Mouse (Mus musculus) stomach, embryonic 16.5 days (tissue): Measurements from ENCODE around the gene Sgms2. TPM values are rescaled to one million over a fixed set of nuclear protein-coding genes. Genes with fewer than 3 reads are reported as not detected.

Experiments
- ATAC-seq: fragments of 200-750 bp; cut with Nextera tagmentation; 2 replicates; pipeline ENCODE4 v1.8.0; 2017; ENCODE audit warnings: moderate number of reproducible peaks, moderate TSS enrichment; ENCODE audit not compliant: insufficient read depth, low FRiP score
- H3K27ac ChIP-seq: fragments of 300-500 bp; sonication (generic); 2 replicates; pipeline ENCODE4 v1.5.1; 2014; ENCODE audit warnings: low read length
- H3K27me3 ChIP-seq: fragments of 300-500 bp; sonication (generic); 2 replicates; pipeline ENCODE4 v1.6.1; 2014; ENCODE audit warnings: low read length, control low read depth, mixed read lengths; ENCODE audit not compliant: control insufficient read depth, insufficient read depth
- H3K36me3 ChIP-seq: fragments of 300-500 bp; sonication (generic); 2 replicates; pipeline ENCODE4 v1.6.1; 2014; ENCODE audit warnings: low read length; ENCODE audit not compliant: control insufficient read depth, insufficient read depth
- H3K4me1 ChIP-seq: fragments of 300-500 bp; sonication (generic); 2 replicates; pipeline ENCODE4 v1.6.1; 2014; ENCODE audit warnings: low read length, control low read depth, mixed read lengths; ENCODE audit not compliant: control insufficient read depth, insufficient read depth
- H3K4me2 ChIP-seq: fragments of 300-500 bp; sonication (generic); 2 replicates; pipeline ENCODE4 v1.6.1; 2014; ENCODE audit warnings: low read depth, low read length, mixed read lengths
- H3K4me3 ChIP-seq: fragments of 300-500 bp; sonication (generic); replicated peaks from 2 replicates; pipeline ENCODE4 v1.5.1; 2014; ENCODE audit warnings: mild to moderate bottlenecking, low read length
- H3K9ac ChIP-seq: fragments of 300-500 bp; sonication (generic); 2 replicates; pipeline ENCODE4 v1.6.1; 2014; ENCODE audit warnings: low read length
- H3K9me3 ChIP-seq: fragments of 300-500 bp; sonication (generic); replicated peaks from 2 replicates; pipeline ENCODE4 v1.6.1; 2016; ENCODE audit warnings: low read length, control low read depth; ENCODE audit not compliant: control insufficient read depth
- WGBS: fragments of 180-500 bp; shearing (Covaris S2); extraction: QIAGEN DNeasy Blood & Tissue Kit; methylation state at CpG from one replicate; pipeline ENCODE4 v1.1.7; 2014; 5-methylcytosine and 5-hydroxymethylcytosine counted together
- polyA plus RNA-seq: library from polyadenylated mRNA; unstranded; fragments of >200 nt; fragmentation: Nextera tagmentation; extraction: Ambion mirVana; gene quantifications from 2 replicates; pipeline ENCODE4 v1.2.1, GENCODE M21; 2015

The Sgms2 gene
- polyA plus RNA-seq, 1 experiment from 2014 or later, result 12.1 TPM

DNA sequence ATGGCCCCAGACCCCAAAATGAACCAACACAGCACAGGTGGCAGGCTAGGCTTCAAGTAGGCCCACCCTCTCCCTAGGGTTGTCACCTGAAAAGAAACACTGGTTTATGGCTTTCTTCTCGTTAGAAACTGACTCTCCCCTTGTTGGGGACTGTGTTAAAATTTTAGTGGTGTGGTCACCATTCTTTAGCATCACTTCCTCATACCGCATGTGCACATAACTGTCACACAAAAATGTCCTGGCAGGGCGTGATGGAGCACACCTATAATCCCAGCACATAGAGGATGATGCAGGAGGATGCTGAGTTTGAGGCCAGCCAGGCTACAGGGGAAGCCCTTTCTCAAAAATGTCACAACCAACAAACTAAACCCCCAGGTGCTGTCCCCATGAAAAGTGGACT is 133.6 kb downstream of the Sgms2 start:
- H3K9me3 ChIP-seq, result no peaks in the 10 kb centered on the region
- no peak overlapping the region for H3K27ac ChIP-seq
- H3K4me3 ChIP-seq, result no peak overlapping the region
- H3K9ac ChIP-seq, result no peak overlapping the region
- 73% methylated on average over 3 of the region's 3 CpGs for WGBS
- ATAC-seq, result no peak
- no peaks in the 10 kb centered on the region for H3K27me3 ChIP-seq
- no peaks in the 10 kb centered on the region for H3K36me3 ChIP-seq
- H3K4me2 ChIP-seq, result no peak overlapping the region
- no peaks in the 10 kb centered on the region for H3K4me1 ChIP-seq

DNA sequence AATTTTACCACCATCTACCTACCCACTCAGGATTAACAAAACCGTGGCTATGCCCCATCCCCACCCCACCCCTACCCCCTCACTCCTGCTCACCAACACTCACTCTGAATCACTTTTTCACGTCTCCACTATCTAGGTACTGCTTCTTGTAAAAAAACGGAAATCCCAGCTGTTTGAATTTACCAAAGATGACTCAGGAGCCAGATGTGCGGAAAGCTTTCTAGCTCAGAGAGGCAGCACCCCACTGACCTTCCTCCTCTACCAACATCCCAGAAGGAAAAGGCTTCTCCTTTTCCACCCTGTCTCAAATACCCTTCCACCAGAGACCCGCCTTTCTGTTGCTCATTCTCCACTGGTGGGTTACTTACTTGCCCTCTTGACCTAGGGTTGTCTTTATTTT is 135.2 kb downstream of the Sgms2 start:
- Histone ChIP-seq H3K27ac (no peak overlapping the region), H3K9me3 (no peaks in the 10 kb centered on the region), H3K36me3 (no peaks in the 10 kb centered on the region), H3K4me3 (no peak overlapping the region), H3K4me2 (no peak overlapping the region), H3K4me1 (no peaks in the 10 kb centered on the region), H3K27me3 (no peaks in the 10 kb centered on the region), H3K9ac (no peak overlapping the region)
- ATAC-seq, result no peak
- 64% methylated on average over 5 of the region's 5 CpGs for WGBS

DNA sequence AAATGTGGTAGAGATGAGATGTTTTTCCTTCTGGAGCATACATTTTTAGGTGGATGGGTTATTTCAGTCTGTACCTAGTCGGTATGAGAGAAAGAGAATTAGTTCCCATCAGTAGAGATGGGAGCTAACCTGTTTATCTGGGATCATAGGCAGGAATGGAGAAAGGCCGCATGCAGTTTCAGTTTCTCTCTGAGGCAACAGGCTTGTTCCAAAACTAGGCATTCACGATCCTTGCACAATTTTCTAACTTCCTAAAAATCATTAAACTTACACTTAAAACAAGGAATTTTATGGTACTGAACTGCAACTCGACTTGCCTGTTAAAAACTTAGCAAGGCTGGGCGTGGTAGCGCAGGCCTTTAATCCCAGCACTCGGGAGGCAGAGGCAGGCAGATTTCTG is 140.7 kb downstream of the Sgms2 start:
- no peak overlapping the region for H3K4me2 ChIP-seq
- H3K4me3 ChIP-seq, result no peak overlapping the region
- WGBS, result 91% methylated on average over 7 of the region's 7 CpGs
- no peak overlapping the region for H3K27ac ChIP-seq
- H3K4me1 ChIP-seq, result no peaks in the 10 kb centered on the region
- H3K9me3 ChIP-seq, result no peaks in the 10 kb centered on the region
- H3K27me3 ChIP-seq, result no peaks in the 10 kb centered on the region
- ATAC-seq, result no peak
- H3K36me3 ChIP-seq, result no peaks in the 10 kb centered on the region
- no peak overlapping the region for H3K9ac ChIP-seq

DNA sequence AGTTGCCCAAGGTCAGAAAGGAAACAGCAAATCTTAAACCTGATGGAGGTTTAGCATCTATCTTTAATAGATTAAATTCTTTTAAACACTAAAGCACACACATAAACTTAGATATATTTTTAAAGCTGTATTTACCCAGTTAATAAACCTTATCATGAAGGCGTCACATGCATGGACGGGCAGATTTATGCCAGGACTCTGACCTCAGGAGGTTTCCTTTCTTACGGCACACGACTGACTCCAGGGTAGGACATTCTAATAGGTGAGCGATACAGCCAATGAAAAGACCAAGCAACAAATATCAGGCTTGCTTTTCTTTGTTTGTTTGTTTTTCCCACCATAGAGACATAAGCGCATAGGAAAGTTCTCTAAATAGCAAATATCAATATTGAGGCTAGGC is 142.2 kb downstream of the Sgms2 start:
- Histone ChIP-seq H3K27ac (no peak overlapping the region), H3K27me3 (no peaks in the 10 kb centered on the region), H3K36me3 (no peaks in the 10 kb centered on the region), H3K4me1 (no peaks in the 10 kb centered on the region), H3K9ac (no peak overlapping the region), H3K4me2 (no peak overlapping the region), H3K9me3 (no peaks in the 10 kb centered on the region), H3K4me3 (no peak overlapping the region)
- WGBS, result 62% methylated on average over 6 of the region's 6 CpGs
- ATAC-seq, result peak; percentile 76; the same call in 1 of the 2 replicates

DNA sequence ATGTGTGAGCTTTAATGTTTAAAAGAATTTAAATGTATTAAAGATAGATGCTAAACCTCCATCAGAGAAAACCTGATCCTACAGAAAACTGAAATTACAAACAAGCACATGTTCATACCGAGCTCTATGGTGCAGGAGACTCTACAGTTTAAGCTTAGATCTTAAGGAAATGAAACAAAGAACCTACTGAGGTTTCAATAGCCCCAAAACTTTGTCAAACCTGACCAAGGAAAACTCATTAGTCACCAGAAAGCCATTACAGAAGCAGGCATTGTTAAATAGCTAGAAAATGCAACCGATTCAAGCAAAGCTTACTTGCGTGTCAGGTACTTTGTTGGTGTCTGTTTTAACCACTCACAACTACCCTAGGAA is 142.6 kb downstream of the Sgms2 start:
- Histone ChIP-seq H3K9ac (no peak overlapping the region), H3K4me1 (no peaks in the 10 kb centered on the region), H3K4me2 (no peak overlapping the region), H3K36me3 (no peaks in the 10 kb centered on the region), H3K4me3 (no peak overlapping the region), H3K27ac (peak overlapping the region; percentile 79), H3K27me3 (no peaks in the 10 kb centered on the region), H3K9me3 (no peaks in the 10 kb centered on the region)
- ATAC-seq, result no peak
- WGBS, result 52% methylated on average over 3 of the region's 3 CpGs

DNA sequence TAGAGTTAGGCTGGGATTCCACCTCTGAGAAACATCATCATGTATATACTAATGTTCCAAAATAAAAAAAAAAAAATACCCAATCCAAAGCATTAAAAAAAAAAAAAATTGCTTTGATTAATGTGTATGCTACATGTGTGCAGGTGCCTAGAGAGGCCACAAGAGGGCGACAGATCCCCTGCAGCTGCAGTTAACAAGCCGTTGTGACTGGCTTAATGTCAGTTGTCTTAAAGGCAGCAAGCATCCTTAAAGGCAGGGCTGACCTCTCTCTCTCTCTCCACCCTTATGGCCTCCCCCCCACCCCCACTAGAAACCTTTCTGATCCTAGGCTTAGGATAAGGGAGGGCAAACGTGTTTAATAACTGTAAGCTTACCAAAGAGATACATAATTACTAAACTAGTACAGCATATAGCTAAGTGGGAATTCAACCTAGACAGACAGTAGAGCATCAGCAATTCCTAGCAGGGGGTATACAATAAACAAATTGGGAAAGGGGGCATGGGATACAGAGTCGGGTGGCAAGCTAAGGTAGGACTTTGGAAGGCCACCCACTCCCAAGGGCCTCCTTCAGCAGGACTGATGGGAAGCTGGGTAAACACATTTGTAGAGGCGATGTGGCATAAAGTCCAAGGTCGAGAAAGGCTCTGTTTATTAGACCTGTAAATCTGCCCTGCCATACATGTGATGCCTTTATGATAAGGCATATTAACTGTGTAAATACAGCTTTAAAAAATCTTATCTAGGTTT is 143.2 kb downstream of the Sgms2 start:
- no peaks in the 10 kb centered on the region for H3K9me3 ChIP-seq
- ATAC-seq, result peak; percentile 72
- H3K4me2 ChIP-seq, result no peak overlapping the region
- no peaks in the 10 kb centered on the region for H3K36me3 ChIP-seq
- H3K27me3 ChIP-seq, result no peaks in the 10 kb centered on the region
- H3K4me1 ChIP-seq, result no peaks in the 10 kb centered on the region
- H3K4me3 ChIP-seq, result no peak overlapping the region
- H3K9ac ChIP-seq, result no peak overlapping the region
- H3K27ac ChIP-seq, result no peak overlapping the region; the same call in 1 of the 2 replicates
- WGBS, result 38% methylated on average over 6 of the region's 6 CpGs

DNA sequence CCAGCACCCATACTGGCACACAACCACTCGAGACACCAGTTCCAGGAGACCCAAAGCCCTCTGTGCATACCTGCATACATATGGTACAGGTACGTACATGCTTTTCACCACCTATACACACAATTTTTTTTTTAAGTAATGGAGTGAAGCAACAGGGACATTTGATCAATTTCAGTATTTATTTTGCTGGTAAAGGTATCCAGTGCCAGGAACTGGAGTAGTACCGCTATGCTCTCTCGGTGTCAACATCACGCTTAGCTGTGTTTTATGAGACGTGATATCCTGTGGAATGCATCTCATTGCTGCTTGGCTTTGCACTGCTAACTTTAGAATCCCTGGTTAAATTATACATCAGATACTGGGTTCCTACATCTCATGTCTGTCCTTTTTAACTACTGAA is 145.3 kb downstream of the Sgms2 start:
- H3K4me3 ChIP-seq, result no peak overlapping the region
- no peak overlapping the region for H3K9ac ChIP-seq
- no peaks in the 10 kb centered on the region for H3K27me3 ChIP-seq
- H3K9me3 ChIP-seq, result no peaks in the 10 kb centered on the region
- H3K4me1 ChIP-seq, result no peaks in the 10 kb centered on the region; the same call in none of the 2 replicates
- H3K27ac ChIP-seq, result no peak overlapping the region
- H3K36me3 ChIP-seq, result no peaks in the 10 kb centered on the region
- WGBS, result 84% methylated on average over 6 of the region's 6 CpGs
- ATAC-seq, result no peak
- H3K4me2 ChIP-seq, result no peak overlapping the region

DNA sequence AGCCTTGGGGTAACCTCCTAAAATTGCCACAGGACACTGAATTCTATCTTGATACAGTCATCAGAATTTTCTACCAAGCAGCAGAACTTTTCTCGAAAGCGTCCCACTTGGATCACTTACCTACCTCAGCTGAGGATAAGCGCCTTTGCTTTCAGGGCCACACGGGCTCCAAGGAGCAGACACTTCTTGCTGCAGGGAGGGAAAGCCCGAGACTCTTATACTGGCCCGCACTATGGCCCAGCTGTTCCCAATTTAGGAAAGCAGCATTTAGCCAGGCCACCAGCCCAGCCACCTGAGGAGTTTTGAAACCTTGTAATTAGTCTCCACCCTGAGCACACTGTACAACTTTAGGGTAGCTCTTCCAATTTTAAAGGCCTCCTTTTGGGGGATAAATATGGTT is 147.9 kb downstream of the Sgms2 start:
- H3K27me3 ChIP-seq, result no peaks in the 10 kb centered on the region
- H3K4me1 ChIP-seq, result peaks cover 5% of the 10 kb centered on the region
- no peak overlapping the region for H3K4me3 ChIP-seq
- H3K4me2 ChIP-seq, result no peak overlapping the region
- no peak overlapping the region for H3K27ac ChIP-seq
- WGBS, result 81% methylated on average over 6 of the region's 6 CpGs
- ATAC-seq, result no peak
- no peaks in the 10 kb centered on the region for H3K36me3 ChIP-seq
- H3K9me3 ChIP-seq, result no peaks in the 10 kb centered on the region
- H3K9ac ChIP-seq, result no peak overlapping the region

DNA sequence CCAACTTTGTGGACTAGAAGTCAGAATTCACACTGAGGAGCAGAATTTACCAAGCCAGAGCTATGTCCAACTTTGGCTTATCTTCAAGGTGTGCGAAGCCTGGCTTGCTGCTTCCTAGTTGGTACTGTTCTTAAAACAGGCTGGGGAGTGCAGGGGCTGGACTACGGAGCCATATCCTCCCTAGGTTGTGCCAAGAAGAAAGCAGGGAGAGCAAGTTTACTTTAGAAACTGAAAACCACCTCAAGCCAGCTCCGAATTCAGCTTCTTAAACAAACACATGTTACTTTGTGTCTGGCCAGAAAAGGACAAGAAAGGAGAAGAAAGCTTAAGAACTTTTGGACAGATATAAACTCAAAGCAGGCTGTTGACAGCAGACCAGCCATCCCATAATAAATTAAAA is 150.3 kb downstream of the Sgms2 start:
- no peak overlapping the region for H3K9ac ChIP-seq
- peak; percentile 66; the same call in 1 of the 2 replicates for ATAC-seq
- no peaks in the 10 kb centered on the region for H3K36me3 ChIP-seq
- WGBS, result 33% methylated on average over 3 of the region's 3 CpGs
- H3K4me3 ChIP-seq, result no peak overlapping the region
- H3K4me1 ChIP-seq, result peaks cover 5% of the 10 kb centered on the region
- no peaks in the 10 kb centered on the region for H3K9me3 ChIP-seq
- no peak overlapping the region for H3K4me2 ChIP-seq
- no peaks in the 10 kb centered on the region for H3K27me3 ChIP-seq
- peak overlapping the region; percentile 39 for H3K27ac ChIP-seq
